Mouse (Mus musculus) liver, embryonic 13.5 days (tissue): ENCODE results near the gene Mgat4b. TPM values are rescaled to one million over a fixed set of nuclear protein-coding genes. Genes with fewer than 3 reads are reported as not detected.

Experiments used
- ATAC-seq: fragments of 200-750 bp; cut with Nextera tagmentation; 2 replicates; pipeline ENCODE4 v1.8.0; 2017; ENCODE audit warnings: low read depth, mild to moderate bottlenecking, moderate number of reproducible peaks, moderate library complexity
- DNase-seq: peaks from one replicate; pipeline ENCODE4 v3.0.0; 2022
- H3K27ac ChIP-seq: fragments of 300-500 bp; sonication (generic); 2 replicates; pipeline ENCODE4 v1.5.1; 2015; ENCODE audit warnings: moderate library complexity, mild to moderate bottlenecking, inconsistent platforms
- H3K27me3 ChIP-seq: fragments of 300-500 bp; sonication (generic); 2 replicates; pipeline ENCODE4 v1.6.1; 2015; ENCODE audit warnings: mild to moderate bottlenecking, inconsistent platforms
- H3K36me3 ChIP-seq: fragments of 300-500 bp; sonication (generic); 2 replicates; pipeline ENCODE4 v1.6.1; 2015; ENCODE audit warnings: mild to moderate bottlenecking, inconsistent platforms
- H3K4me1 ChIP-seq: fragments of 300-500 bp; sonication (generic); replicated peaks from 2 replicates; pipeline ENCODE4 v1.6.1; 2015; ENCODE audit warnings: inconsistent platforms
- H3K4me2 ChIP-seq: fragments of 300-500 bp; sonication (generic); 2 replicates; pipeline ENCODE4 v1.6.1; 2015; ENCODE audit warnings: inconsistent platforms, mild to moderate bottlenecking, moderate library complexity
- H3K4me3 ChIP-seq: fragments of 300-500 bp; sonication (generic); replicated peaks from 2 replicates; pipeline ENCODE4 v1.5.1; 2015; ENCODE audit warnings: mild to moderate bottlenecking, inconsistent platforms
- H3K9ac ChIP-seq: fragments of 300-500 bp; sonication (generic); 2 replicates; pipeline ENCODE4 v1.6.1; 2015; ENCODE audit warnings: mild to moderate bottlenecking, inconsistent platforms
- H3K9me3 ChIP-seq: fragments of 300-500 bp; sonication (generic); replicated peaks from 2 replicates; pipeline ENCODE4 v1.6.1; 2016; ENCODE audit warnings: inconsistent platforms
- WGBS: fragments of 180-500 bp; shearing (Covaris S2); methylation state at CpG from one replicate; pipeline ENCODE4 v1.1.7; 2015; ENCODE audit not compliant: insufficient replicate concordance; 5-methylcytosine and 5-hydroxymethylcytosine counted together
- polyA plus RNA-seq: library from polyadenylated mRNA; unstranded; fragments of >200 nt; fragmentation: Nextera tagmentation; extraction: Ambion mirVana; gene quantifications from 2 replicates; pipeline ENCODE4 v1.2.1, GENCODE M21; 2015

Gene Mgat4b
- polyA plus RNA-seq, 1 experiment from 2014 or later: 12.1 TPM

DNA sequence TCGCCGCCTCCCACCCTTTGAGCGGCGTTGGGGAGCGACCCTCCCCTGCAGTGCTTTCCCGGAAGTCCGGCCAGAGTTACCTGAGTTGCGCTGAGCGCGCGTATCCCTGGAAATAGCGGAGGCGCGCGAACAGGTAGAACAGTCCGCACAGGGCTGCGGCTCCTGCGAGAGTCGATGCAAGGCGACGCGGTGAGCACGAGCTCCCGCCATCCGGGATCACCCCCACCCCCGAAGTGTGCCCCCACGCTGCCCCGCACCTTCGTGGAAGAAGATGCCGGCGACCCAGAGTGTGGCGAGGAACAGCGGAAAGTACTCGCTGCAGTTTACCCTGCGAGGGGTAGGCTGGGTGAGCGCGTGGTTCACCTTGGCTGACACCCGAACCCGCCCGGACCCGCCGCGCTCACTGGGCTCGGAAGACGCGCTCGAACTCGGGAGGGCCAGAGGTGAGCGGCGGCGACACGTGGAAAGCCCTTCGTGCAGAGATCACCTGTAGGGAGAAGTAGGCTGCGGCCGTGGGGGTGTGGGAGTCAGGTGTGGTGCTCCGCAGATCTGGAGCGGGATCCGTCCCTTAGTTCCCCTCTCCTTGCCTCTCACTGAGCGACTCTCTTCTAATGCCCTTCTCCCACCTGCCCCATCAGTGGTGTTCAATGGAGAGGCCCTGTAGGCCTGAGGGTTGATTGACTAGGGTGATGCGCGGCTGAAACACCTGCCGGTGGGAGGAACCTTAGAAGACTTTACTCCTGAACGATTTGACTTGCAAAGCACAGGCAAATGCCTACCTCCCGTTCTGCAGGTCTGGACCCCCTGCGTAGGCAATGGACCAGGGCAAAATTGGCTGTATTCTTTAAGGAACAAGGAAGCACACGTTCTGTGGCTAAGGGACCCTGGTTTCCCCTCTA, 26.5 kb downstream of the Mgat4b start:
- H3K27ac ChIP-seq: no peak overlapping the region
- peaks cover 34% of the 10 kb centered on the region for H3K36me3 ChIP-seq
- no peak for DNase-seq
- 2% methylated on average over 66 of the region's 66 CpGs for WGBS
- H3K4me3 ChIP-seq: peak overlapping the region; percentile 72
- peaks cover 50% of the 10 kb centered on the region for H3K4me1 ChIP-seq
- no peaks in the 10 kb centered on the region for H3K9me3 ChIP-seq
- H3K4me2 ChIP-seq: peak overlapping the region; percentile 99
- ATAC-seq: peak; percentile 28
- H3K27me3 ChIP-seq: peaks cover 3% of the 10 kb centered on the region; the same call in 1 of the 2 replicates
- H3K9ac ChIP-seq: peak overlapping the region; percentile 75

DNA sequence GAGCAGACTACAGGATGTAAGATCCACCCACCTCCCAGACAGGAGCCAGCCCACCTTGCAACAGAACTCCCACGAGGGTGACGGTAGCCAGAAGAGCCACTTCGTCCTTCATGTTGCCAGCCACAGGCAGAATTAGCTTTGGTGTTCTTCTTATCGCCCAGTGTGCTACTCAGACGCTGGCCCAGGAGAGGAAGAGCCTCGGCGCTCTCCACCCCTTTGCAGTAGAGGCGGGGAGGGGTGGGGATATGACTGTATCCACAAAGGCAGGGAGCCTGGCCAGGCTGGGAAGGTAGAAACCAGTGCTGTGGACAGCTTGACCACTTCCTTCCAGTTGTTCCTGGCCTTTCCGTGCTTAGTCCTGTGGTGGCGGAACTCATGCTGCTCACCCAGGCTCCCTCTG, 27.6 kb downstream of the Mgat4b start, which contains the start of gene Ltc4s:
Ltc4s (minus strand) TSS at position 293 of the 400 bp plus-strand sequence.
- Histone ChIP-seq H3K9me3 (no peaks in the 10 kb centered on the region), H3K4me2 (peak within 1 kb of the TSS; percentile 99), H3K27me3 (peaks cover 3% of the 10 kb centered on the region; the same call in 1 of the 2 replicates), H3K9ac (peak within 1 kb of the TSS; percentile 75), H3K4me1 (peaks cover 50% of the 10 kb centered on the region), H3K36me3 (peaks cover 23% of the 10 kb centered on the region), H3K27ac (peak within 1 kb of the TSS; percentile 65), H3K4me3 (peak within 1 kb of the TSS; percentile 72)
- DNase-seq: no peak
- 9% methylated on average over 10 of the region's 10 CpGs for WGBS
- ATAC-seq: 0 out of 2 replicates have a peak, but pooled peaks have one; percentile 27

DNA sequence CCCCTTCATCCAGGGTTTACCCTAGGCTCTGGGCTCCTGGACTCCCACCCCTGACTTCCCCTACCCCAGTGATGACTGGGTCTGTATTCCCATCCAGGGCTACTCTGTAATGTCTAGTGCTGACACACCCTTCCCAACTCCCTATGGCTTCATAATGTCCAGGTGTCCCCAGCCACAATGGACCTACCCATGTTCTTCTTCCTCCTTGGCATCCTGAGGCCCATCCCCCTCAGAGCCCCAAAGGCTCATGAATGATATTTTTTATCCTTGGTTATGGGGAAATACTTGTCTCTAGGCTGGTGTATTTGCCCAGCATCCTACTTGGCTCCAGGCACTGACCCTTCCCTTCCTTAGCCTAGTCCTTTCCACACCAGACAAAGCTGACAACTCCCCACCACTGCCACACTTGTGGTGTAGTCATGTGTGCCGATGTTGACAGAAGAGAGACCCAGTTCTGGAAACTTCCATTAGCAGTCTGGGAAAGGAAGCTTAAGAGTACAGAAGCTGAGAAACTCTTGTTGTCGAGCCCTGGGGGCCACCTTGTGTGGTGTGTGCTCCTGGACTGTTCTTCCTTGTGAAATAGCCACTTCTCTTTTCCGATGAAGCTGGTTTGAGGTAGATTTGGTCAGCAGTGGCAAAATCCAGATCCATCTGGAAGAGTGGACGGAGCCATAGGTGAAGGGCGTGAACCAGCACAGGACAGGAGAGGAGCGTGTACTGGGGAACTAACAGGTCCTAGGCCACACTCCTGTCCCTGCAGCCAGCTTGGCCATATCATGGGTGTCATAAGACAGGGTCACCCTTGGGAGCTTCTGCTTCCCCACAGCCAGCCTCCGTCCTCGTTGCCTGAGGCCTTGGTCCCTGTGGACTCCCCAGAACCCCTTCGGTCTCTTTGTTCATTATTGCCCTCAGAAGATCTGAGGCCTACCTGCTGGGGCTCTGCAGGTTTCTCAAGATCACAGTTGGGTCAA, 28.4 kb downstream of the Mgat4b start:
- H3K27me3 ChIP-seq: peaks cover 3% of the 10 kb centered on the region; the same call in 1 of the 2 replicates
- H3K27ac ChIP-seq: peak overlapping the region; percentile 2
- H3K4me3 ChIP-seq: no peak overlapping the region
- H3K9ac ChIP-seq: 0 out of 2 replicates have a peak overlapping the region, but pooled peaks have one; percentile 2
- ATAC-seq (no peak), DNase-seq (no peak)
- peak overlapping the region; percentile 99; the same call in 1 of the 2 replicates for H3K4me2 ChIP-seq
- peaks cover 15% of the 10 kb centered on the region for H3K36me3 ChIP-seq
- WGBS: 69% methylated on average over 9 of the region's 9 CpGs
- no peaks in the 10 kb centered on the region for H3K9me3 ChIP-seq
- peaks cover 50% of the 10 kb centered on the region for H3K4me1 ChIP-seq

DNA sequence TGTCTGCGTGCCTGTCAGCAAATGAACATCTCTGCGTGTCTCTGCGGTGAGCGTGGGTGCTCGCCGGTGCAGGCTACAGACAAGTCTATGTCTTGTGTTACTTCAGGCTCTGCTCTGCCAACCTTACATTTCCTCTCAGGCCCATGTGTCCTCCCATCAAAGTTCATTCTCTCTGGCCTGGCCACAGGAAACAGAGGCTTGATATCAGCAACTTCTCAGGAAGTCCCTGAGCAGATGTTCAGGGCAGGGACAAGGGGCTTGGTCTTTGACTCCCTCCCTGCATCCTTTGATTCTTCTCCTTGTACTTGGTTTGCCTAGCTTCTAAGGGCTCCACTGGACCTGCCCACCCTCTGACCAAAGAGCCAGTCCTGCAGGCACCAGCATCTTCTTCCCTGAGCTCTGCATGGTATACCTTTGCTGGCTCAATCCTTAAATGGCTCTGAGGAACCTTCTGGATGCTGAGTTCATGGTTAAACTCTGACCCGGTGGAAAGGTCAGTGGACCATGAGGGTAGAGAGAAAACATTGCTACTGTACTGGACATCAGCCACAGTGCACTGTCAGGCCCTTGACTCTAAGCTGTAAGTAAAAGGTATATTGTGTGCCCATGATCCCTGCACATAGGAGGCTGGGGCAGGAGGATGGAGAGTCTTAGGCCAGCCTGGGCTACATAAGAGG, 29.7 kb downstream of the Mgat4b start:
- H3K36me3 ChIP-seq: peaks cover 2% of the 10 kb centered on the region
- no peak overlapping the region for H3K4me3 ChIP-seq
- DNase-seq (no peak), ATAC-seq (no peak)
- no peaks in the 10 kb centered on the region for H3K9me3 ChIP-seq
- no peak overlapping the region; the same call in 1 of the 2 replicates for H3K27ac ChIP-seq
- 28% methylated on average over 7 of the region's 7 CpGs for WGBS
- H3K9ac ChIP-seq: no peak overlapping the region
- H3K4me2 ChIP-seq: no peak overlapping the region
- peaks cover 50% of the 10 kb centered on the region for H3K4me1 ChIP-seq
- H3K27me3 ChIP-seq: peaks cover 3% of the 10 kb centered on the region; the same call in 1 of the 2 replicates

DNA sequence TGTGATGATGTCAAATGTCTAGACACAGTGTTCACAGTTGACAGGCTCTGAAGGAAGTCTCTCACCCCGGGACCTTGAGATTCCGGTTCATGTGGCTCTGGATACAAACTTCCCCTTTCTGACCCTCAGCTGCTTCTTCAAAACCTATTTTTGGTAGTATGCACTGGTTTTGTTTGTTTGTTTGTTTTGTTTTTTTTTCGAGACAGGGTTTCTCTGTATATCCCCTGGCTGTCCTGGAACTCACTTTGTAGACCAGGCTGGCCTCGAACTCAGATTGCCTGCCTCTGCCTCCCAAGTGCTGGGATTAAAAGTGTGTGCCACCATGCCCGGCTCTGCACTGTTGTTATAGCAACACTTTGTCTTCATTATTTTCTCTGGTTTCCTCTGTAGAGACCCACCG, 33.2 kb downstream of the Mgat4b start:
- H3K9ac ChIP-seq: no peak overlapping the region
- H3K4me1 ChIP-seq: peaks cover 17% of the 10 kb centered on the region
- WGBS: 41% methylated on average over 6 of the region's 6 CpGs
- H3K27me3 ChIP-seq: no peaks in the 10 kb centered on the region
- H3K27ac ChIP-seq: no peak overlapping the region
- ATAC-seq: no peak
- DNase-seq: no peak
- H3K4me3 ChIP-seq: no peak overlapping the region
- H3K4me2 ChIP-seq: no peak overlapping the region
- no peaks in the 10 kb centered on the region for H3K9me3 ChIP-seq
- no peaks in the 10 kb centered on the region for H3K36me3 ChIP-seq

DNA sequence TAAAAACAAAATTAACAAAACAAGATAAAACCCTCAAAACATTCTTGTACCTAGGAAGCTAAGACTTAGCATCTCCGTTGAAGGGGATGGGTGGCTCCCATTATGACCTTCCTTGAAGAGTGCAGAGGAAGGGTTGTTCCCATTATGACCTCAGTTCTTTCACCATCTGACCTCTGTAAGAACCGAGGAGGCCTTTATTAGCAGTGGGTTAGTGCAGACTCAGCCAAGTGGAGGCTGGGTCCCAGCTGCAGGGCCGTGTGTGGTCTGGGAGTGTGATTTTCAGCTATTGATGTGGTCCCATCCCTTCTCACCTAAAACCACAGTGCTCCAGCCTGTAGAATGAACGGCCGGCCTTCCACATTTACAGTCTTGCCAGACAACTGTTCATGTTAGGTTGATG, 34.6 kb downstream of the Mgat4b start:
- DNase-seq (no peak), ATAC-seq (no peak)
- 58% methylated on average over 5 of the region's 5 CpGs for WGBS
- Histone ChIP-seq H3K4me2 (no peak overlapping the region), H3K27ac (no peak overlapping the region), H3K27me3 (no peaks in the 10 kb centered on the region), H3K4me3 (no peak overlapping the region), H3K4me1 (peaks cover 8% of the 10 kb centered on the region; the same call in 1 of the 2 replicates), H3K9ac (no peak overlapping the region), H3K9me3 (no peaks in the 10 kb centered on the region), H3K36me3 (no peaks in the 10 kb centered on the region)

DNA sequence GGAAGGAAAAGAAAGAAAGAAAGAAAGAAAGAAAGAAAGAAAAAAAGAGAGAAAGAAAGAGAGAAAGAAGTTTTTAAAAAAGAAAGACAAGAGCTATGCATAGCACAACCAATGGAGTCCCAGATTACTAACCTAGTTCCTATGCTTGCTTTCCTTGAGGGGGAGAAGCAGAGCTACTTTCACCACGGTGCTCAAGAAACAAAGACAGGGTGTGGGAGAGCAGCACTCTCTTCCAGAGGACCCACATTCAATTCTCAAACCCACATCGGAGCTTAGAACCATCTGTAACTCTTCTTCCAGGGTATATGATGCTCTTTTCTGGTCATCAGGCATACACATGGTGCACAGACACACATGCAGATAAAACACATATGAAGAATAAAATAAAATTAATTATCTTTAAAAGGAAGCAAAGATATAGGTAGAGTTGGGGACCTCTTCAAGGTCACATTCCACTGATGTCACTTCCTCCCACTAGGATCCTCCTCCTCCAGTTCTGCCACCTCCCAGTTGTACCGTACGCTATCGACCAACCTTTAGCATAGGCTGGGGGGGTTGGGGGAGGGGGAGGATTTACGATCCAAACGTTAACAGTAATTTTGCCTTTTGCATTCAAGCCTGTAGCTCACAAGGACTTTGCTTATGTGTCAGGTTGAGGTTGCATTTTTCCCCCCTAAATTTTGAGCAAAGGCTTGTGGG, 37.9 kb downstream of the Mgat4b start:
- no peak overlapping the region for H3K9ac ChIP-seq
- DNase-seq (no peak), ATAC-seq (no peak)
- H3K27me3 ChIP-seq: no peaks in the 10 kb centered on the region
- WGBS: 69% methylated on average over 7 of the region's 7 CpGs
- H3K4me3 ChIP-seq: no peak overlapping the region
- no peak overlapping the region for H3K27ac ChIP-seq
- H3K9me3 ChIP-seq: no peaks in the 10 kb centered on the region
- no peaks in the 10 kb centered on the region for H3K4me1 ChIP-seq
- no peaks in the 10 kb centered on the region for H3K36me3 ChIP-seq
- H3K4me2 ChIP-seq: no peak overlapping the region

DNA sequence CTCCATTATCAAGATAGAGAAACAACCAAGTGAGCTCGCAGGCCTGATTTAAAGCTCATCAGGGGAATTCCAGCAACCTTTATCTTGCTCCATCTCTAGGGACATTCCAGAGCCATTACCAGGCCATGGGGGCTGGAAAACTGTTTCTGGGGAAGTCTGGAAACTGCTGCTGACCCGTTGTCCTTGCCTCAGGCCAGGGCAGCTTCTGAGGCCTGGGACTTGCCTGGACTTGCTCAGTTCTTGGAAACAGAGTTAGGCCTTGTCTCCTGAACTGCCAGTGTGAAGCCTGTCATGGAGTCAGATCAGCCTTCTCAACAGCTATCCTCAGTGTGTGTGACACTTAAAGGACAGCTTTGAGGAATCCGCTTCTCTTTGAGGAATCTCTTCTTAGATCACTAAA, 41.5 kb downstream of the Mgat4b start:
- DNase-seq (no peak), ATAC-seq (no peak)
- H3K27ac ChIP-seq: no peak overlapping the region
- no peak overlapping the region for H3K4me2 ChIP-seq
- peaks cover 11% of the 10 kb centered on the region for H3K36me3 ChIP-seq
- no peak overlapping the region for H3K9ac ChIP-seq
- no peaks in the 10 kb centered on the region for H3K9me3 ChIP-seq
- 61% methylated on average over 3 of the region's 3 CpGs for WGBS
- H3K4me1 ChIP-seq: no peaks in the 10 kb centered on the region
- no peak overlapping the region for H3K4me3 ChIP-seq
- H3K27me3 ChIP-seq: no peaks in the 10 kb centered on the region

DNA sequence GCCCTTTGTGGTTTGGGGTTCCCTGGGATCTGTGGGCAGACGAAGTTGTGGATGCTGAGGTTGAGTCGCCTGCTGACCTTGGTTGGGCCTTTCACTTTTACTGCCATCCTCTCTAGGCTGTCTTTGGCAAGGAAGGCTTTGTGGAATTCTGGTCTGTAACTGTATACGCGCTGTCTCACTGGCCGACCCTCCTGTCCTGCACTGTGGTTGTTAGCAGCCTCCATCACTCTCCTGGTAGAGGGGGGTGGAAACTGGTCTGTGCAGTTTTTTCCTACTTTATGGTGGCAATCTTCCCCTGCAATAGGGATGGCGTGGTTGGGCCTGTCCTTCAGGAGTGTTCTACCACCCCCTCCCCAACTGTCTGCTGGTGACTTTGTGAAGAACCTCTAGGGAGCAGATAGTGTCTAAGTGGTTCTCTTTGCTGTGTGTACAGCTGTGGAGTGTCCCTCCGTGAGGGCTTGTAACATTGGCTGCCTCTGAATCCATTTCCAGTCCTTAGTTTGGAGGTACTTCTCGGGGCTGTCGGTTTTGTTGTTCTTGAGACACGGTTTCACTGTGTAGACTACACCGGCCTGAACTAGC, 42.1 kb downstream of the Mgat4b start:
- H3K9me3 ChIP-seq: no peaks in the 10 kb centered on the region
- ATAC-seq (no peak), DNase-seq (no peak)
- no peaks in the 10 kb centered on the region for H3K27me3 ChIP-seq
- H3K9ac ChIP-seq: no peak overlapping the region
- 69% methylated on average over 11 of the region's 11 CpGs for WGBS
- H3K4me1 ChIP-seq: no peaks in the 10 kb centered on the region
- no peak overlapping the region for H3K4me3 ChIP-seq
- peaks cover 17% of the 10 kb centered on the region for H3K36me3 ChIP-seq
- H3K4me2 ChIP-seq: no peak overlapping the region
- H3K27ac ChIP-seq: no peak overlapping the region

DNA sequence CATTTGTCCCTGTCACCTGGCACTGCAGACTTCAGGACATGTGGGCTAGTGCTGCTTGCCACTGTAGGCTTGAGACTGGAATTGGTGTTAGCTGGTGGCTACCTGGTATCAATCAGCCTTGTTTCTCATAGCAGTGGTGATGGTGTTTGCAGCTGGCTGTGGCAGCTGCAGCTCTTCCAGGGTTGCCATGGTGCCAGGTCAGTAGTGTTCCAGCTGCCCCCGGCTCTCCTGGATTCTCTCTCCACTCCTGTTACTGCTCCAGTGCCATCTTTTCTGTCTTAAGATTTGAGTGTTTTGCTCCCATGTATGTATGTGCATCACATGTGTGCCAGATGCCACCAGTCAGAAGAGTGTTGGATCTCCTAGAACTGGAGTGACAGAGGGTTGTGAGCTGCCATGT, 42.7 kb downstream of the Mgat4b start:
- DNase-seq (no peak), ATAC-seq (no peak)
- Histone ChIP-seq H3K27me3 (no peaks in the 10 kb centered on the region), H3K4me2 (no peak overlapping the region), H3K9me3 (no peaks in the 10 kb centered on the region), H3K4me3 (no peak overlapping the region), H3K9ac (no peak overlapping the region), H3K4me1 (no peaks in the 10 kb centered on the region), H3K27ac (no peak overlapping the region), H3K36me3 (peaks cover 23% of the 10 kb centered on the region)
- WGBS: 67% methylated on average over 1 of the region's 1 CpGs
